Mouse (Mus musculus) cortical plate, adult 2 months (tissue): ENCODE data around the gene Fbxw11.

ENCODE experiments used
- CTCF ChIP-seq: fragments of 200-500 bp; IDR thresholded peaks from 2 replicates; pipeline ENCODE4 v1.5.1; 2011; ENCODE audit warnings: mild to moderate bottlenecking, control low read depth, low read length; ENCODE audit not compliant: insufficient read depth; ENCODE audit errors: extremely low read depth
- POLR2A ChIP-seq: fragments of 200-500 bp; IDR thresholded peaks from 2 replicates; pipeline ENCODE4 v1.6.1; 2011; ENCODE audit warnings: mild to moderate bottlenecking, low read length, control low read depth; ENCODE audit not compliant: insufficient read depth; ENCODE audit errors: extremely low read depth

DNA sequence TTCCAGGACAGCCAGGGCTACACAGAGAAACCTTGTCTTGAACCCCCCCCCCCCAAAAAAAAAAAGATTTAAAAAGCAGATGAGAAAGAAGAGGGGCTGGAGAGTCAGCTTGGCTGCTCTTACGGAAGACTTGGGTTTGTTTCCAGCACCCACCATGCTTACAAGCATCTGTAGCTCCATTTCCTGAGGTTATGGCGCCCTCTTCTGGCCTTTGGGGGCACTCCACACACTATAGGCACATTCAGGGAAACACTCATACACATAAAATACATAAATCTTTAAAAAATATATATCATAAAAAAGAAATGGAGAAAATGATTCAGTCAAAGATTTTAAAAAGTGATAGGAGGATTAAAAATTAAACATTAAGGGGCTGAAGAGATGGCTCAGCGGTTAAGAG lies 9.0 kb upstream of the Fbxw11 start:
- TF ChIP-seq CTCF: no peak
- TF ChIP-seq POLR2A: no peak
